Mouse (Mus musculus) limb, embryonic 14.5 days (tissue): Measurements from ENCODE around the gene Ccdc61. TPM values are rescaled to one million over a fixed set of nuclear protein-coding genes. Genes with fewer than 3 reads are reported as not detected.

ENCODE experiments used
- ATAC-seq: fragments of 200-750 bp; cut with Nextera tagmentation; 2 replicates; pipeline ENCODE4 v1.8.0; 2017; ENCODE audit warnings: low read depth, moderate number of reproducible peaks, moderate TSS enrichment; ENCODE audit not compliant: low FRiP score
- DNase-seq: peaks from one replicate; pipeline ENCODE4 v3.0.0-alpha.2; 2015; ENCODE audit warnings: low spot score
- H3K27ac ChIP-seq: fragments of 300-500 bp; sonication (generic); replicated peaks from 2 replicates; pipeline ENCODE4 v1.5.1; 2014; ENCODE audit warnings: low read depth, mild to moderate bottlenecking, low read length, moderate library complexity, mixed read lengths
- H3K27me3 ChIP-seq: fragments of 300-500 bp; sonication (generic); 2 replicates; pipeline ENCODE4 v1.6.1; 2014; ENCODE audit warnings: low read length, mixed read lengths; ENCODE audit not compliant: control insufficient read depth, insufficient read depth
- H3K36me3 ChIP-seq: fragments of 300-500 bp; sonication (generic); 2 replicates; pipeline ENCODE4 v1.6.1; 2014; ENCODE audit warnings: mild to moderate bottlenecking, low read length, moderate library complexity, mixed read lengths; ENCODE audit not compliant: control insufficient read depth, insufficient read depth
- H3K4me1 ChIP-seq: fragments of 300-500 bp; sonication (generic); 2 replicates; pipeline ENCODE4 v1.6.1; 2014; ENCODE audit warnings: antibody characterized with exemption, low read length, mixed read lengths; ENCODE audit not compliant: control insufficient read depth, insufficient read depth
- H3K4me2 ChIP-seq: fragments of 300-500 bp; sonication (generic); replicated peaks from 2 replicates; pipeline ENCODE4 v1.6.1; 2014; ENCODE audit warnings: low read depth, mild to moderate bottlenecking, low read length, moderate library complexity; ENCODE audit not compliant: severe bottlenecking
- H3K4me3 ChIP-seq: fragments of 300-500 bp; sonication (generic); replicated peaks from 2 replicates; pipeline ENCODE4 v1.5.1; 2014; ENCODE audit warnings: low read length
- H3K9ac ChIP-seq: fragments of 300-500 bp; sonication (generic); 2 replicates; pipeline ENCODE4 v1.6.1; 2014; ENCODE audit warnings: mild to moderate bottlenecking, low read depth, low read length, moderate library complexity; ENCODE audit not compliant: severe bottlenecking
- H3K9me3 ChIP-seq: fragments of 300-500 bp; sonication (generic); 2 replicates; pipeline ENCODE4 v1.6.1; 2016; ENCODE audit warnings: low read length; ENCODE audit not compliant: control insufficient read depth
- POLR2A ChIP-seq: fragments of 200-500 bp; IDR thresholded peaks from 2 replicates; pipeline ENCODE4 v1.8.0; 2012; ENCODE audit warnings: inconsistent platforms, mild to moderate bottlenecking, moderate library complexity, borderline replicate concordance; ENCODE audit not compliant: insufficient read depth, insufficient read length; ENCODE audit errors: extremely low read depth
- WGBS: fragments of 180-500 bp; shearing (Covaris S2); extraction: QIAGEN DNeasy Blood & Tissue Kit; methylation state at CpG from one replicate; pipeline ENCODE4 v1.1.7; 2014; 5-methylcytosine and 5-hydroxymethylcytosine counted together
- polyA plus RNA-seq, 2 experiments: library from polyadenylated mRNA; depleted of rRNA in 1 of 2; stranded (reverse) in 1 of 2; unstranded in 1 of 2; fragments of >200 nt; fragmentation: Nextera tagmentation in 1 of 2; extraction: Ambion mirVana in 1 of 2; gene quantifications; 2 replicates each; pipeline versions ENCODE4 v1.2.1 to v1.2.3; 2012 to 2014

The Ccdc61 gene
- polyA plus RNA-seq, 2 experiments: 23.9 to 46.7 TPM

DNA sequence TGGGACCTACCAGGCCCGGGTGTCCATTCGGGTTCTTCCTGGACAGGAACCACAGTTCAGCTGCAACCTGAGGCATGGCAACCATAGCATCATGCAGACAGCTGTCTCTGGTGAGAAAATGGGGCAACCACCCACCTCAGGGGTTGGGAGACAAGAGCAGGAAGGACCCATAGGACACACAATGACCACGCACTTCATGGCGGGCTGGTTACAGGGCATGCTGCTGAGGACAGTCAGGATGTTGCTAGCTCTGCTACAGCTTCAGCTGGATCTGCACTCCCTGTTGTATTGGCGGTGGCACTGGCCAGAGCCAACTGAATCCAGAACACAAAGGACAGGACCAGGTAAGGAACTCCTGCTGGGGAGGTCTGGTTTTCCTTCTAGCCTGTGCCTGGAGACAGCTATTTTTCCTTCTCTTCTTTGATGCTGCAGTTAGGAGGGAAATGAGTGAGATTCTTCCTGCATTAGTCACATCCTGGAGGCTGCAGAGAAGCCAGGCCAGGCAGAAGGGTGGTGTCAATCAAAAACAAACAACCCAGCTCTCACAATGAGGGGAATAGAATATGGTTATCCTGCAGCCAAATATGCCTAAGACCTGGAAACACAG lies 51.8 kb downstream of the Ccdc61 start:
- WGBS: 64% methylated on average over 5 of the region's 5 CpGs
- no peak overlapping the region for H3K9ac ChIP-seq
- no peak overlapping the region for H3K27ac ChIP-seq
- H3K27me3 ChIP-seq: no peaks in the 10 kb centered on the region
- no peaks in the 10 kb centered on the region for H3K9me3 ChIP-seq
- H3K36me3 ChIP-seq: no peaks in the 10 kb centered on the region
- DNase-seq (peak; percentile 3), ATAC-seq (no peak)
- no peak overlapping the region for H3K4me3 ChIP-seq
- H3K4me2 ChIP-seq: no peak overlapping the region
- H3K4me1 ChIP-seq: no peaks in the 10 kb centered on the region
- TF ChIP-seq POLR2A: no peak

DNA sequence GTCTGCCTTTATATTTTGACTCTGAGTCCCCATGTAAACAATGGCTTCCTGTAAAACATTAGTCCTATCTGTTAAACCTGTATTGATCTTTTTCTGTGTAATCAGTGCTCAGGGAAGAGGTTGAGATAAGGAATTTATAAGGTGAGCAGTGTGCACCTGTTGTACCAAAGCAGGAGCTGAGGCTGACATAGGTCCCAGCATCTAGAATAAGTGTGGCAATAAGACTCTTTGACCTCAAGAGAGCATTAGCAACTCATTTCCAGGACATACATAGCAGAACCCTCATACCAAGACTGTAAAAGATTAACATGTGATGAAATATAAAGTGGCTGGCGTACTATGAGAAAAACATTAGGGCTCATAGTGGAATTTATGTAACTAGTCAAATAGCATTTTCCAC lies 61.8 kb downstream of the Ccdc61 start:
- 78% methylated on average over 1 of the region's 1 CpGs for WGBS
- DNase-seq (no peak), ATAC-seq (no peak)
- Histone ChIP-seq H3K9me3 (no peaks in the 10 kb centered on the region), H3K4me2 (no peak overlapping the region), H3K36me3 (no peaks in the 10 kb centered on the region), H3K4me3 (no peak overlapping the region), H3K27ac (no peak overlapping the region), H3K27me3 (no peaks in the 10 kb centered on the region), H3K4me1 (no peaks in the 10 kb centered on the region), H3K9ac (no peak overlapping the region)
- no peak for TF ChIP-seq POLR2A

DNA sequence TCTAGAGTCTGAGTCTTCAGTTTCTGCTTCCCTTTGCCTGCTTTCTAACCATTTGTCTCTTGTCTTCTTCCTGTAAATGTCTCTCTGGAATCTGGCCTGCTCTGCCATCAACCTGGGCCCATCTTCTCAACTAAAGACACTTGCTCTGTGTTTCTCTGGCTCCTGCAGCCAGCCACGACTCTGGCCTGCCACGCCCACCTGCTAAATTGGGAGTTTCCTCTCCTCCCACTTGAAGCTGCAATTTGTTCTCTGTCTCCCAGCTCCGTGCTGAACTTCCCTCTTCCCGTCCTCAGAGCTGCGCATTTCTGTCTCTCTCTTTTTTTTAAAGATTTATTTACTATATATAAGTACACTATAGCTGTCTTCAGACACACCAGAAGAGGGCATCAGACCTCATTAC lies 65.4 kb downstream of the Ccdc61 start:
- Histone ChIP-seq H3K4me2 (no peak overlapping the region), H3K36me3 (no peaks in the 10 kb centered on the region), H3K27me3 (no peaks in the 10 kb centered on the region), H3K4me1 (no peaks in the 10 kb centered on the region), H3K9me3 (no peaks in the 10 kb centered on the region), H3K27ac (no peak overlapping the region), H3K4me3 (no peak overlapping the region), H3K9ac (no peak overlapping the region)
- ATAC-seq (no peak), DNase-seq (no peak)
- WGBS: 25% methylated on average over 5 of the region's 5 CpGs
- TF ChIP-seq POLR2A: no peak

DNA sequence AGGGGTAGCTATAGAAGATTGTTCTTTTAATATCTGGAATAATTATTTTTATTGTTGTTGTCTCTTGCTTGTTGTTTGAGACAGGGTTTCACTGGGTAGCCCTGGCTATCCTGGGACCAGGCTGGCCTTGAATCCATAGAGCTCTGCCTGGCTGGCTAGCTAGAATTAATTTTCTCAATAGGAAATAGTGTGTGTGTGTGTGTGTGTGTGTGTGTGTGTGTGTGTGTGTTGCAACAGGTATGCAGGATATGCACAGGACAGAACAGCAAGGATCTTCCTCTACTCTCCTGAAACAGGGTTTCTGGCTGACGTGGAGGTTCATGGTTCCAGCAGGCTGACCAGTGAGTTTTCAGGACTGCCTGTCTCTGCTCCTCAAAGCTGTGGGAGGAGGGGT lies 69.0 kb downstream of the Ccdc61 start:
- H3K4me1 ChIP-seq: no peaks in the 10 kb centered on the region
- H3K9ac ChIP-seq: peak overlapping the region; percentile 21; the same call in 1 of the 2 replicates
- no peak for ATAC-seq
- no peaks in the 10 kb centered on the region for H3K9me3 ChIP-seq
- WGBS: 44% methylated on average over 1 of the region's 1 CpGs
- peak overlapping the region; percentile 39 for H3K4me2 ChIP-seq
- no peaks in the 10 kb centered on the region for H3K27me3 ChIP-seq
- no peak overlapping the region for H3K27ac ChIP-seq
- no peak for TF ChIP-seq POLR2A
- no peaks in the 10 kb centered on the region for H3K36me3 ChIP-seq
- no peak for DNase-seq
- 0 out of 2 replicates have a peak overlapping the region, but pooled peaks have one; percentile 11 for H3K4me3 ChIP-seq

Other genes starting within 250 kb of the Ccdc61 start
- not detected in 2 replicates for gene Psg20, start 224.2 kb downstream of the Ccdc61 start, polyA plus RNA-seq (2012; rRNA removed)
- gene Psg20, start 224.2 kb downstream of the Ccdc61 start, polyA plus RNA-seq (2014; fragmentation: Nextera tagmentation; extraction: Ambion mirVana): not detected in 2 replicates
- 0.04 and 0.14 TPM in 2 replicates for gene Psg22, start 192.3 kb downstream of the Ccdc61 start, polyA plus RNA-seq (2012; rRNA removed)
- not detected in 2 replicates for gene Psg22, start 192.3 kb downstream of the Ccdc61 start, polyA plus RNA-seq (2014; fragmentation: Nextera tagmentation; extraction: Ambion mirVana)
- gene Psg19, start 111.9 kb downstream of the Ccdc61 start, polyA plus RNA-seq (2012; rRNA removed): 0.05 and 0.25 TPM in 2 replicates
- gene Psg19, start 111.9 kb downstream of the Ccdc61 start, polyA plus RNA-seq (2014; fragmentation: Nextera tagmentation; extraction: Ambion mirVana): not detected in 2 replicates
- 0.47 and 0.48 TPM in 2 replicates for gene Psg17, start 88.8 kb downstream of the Ccdc61 start, polyA plus RNA-seq (2012; rRNA removed)
- gene Psg17, start 88.8 kb downstream of the Ccdc61 start, polyA plus RNA-seq (2014; fragmentation: Nextera tagmentation; extraction: Ambion mirVana): not detected in 2 replicates
- 0.91 and 1.0 TPM in 2 replicates for gene Mill2, start 70.4 kb downstream of the Ccdc61 start, polyA plus RNA-seq (2012; rRNA removed)
- 0.21 TPM in 2 replicates for gene Mill2, start 70.4 kb downstream of the Ccdc61 start, polyA plus RNA-seq (2014; fragmentation: Nextera tagmentation; extraction: Ambion mirVana)
- gene Pglyrp1, start 39.1 kb downstream of the Ccdc61 start, polyA plus RNA-seq (2012; rRNA removed): 0.60 and 1.9 TPM in 2 replicates
- 1.3 and 1.9 TPM in 2 replicates for gene Pglyrp1, start 39.1 kb downstream of the Ccdc61 start, polyA plus RNA-seq (2014; fragmentation: Nextera tagmentation; extraction: Ambion mirVana)
- gene Nova2, start 15.5 kb upstream of the Ccdc61 start, polyA plus RNA-seq (2012; rRNA removed): 1.3 TPM in 2 replicates
- gene Nova2, start 15.5 kb upstream of the Ccdc61 start, polyA plus RNA-seq (2014; fragmentation: Nextera tagmentation; extraction: Ambion mirVana): 0.37 and 0.57 TPM in 2 replicates
- gene Nanos2, start 77.0 kb upstream of the Ccdc61 start, polyA plus RNA-seq (2012; rRNA removed): 0.06 TPM in 1 of 2 replicates, not detected in the other
- not detected in 2 replicates for gene Nanos2, start 77.0 kb upstream of the Ccdc61 start, polyA plus RNA-seq (2014; fragmentation: Nextera tagmentation; extraction: Ambion mirVana)
- gene Mypop, start 80.8 kb upstream of the Ccdc61 start, polyA plus RNA-seq (2012; rRNA removed): 13.6 and 19.3 TPM in 2 replicates
- gene Mypop, start 80.8 kb upstream of the Ccdc61 start, polyA plus RNA-seq (2014; fragmentation: Nextera tagmentation; extraction: Ambion mirVana): 5.3 and 5.7 TPM in 2 replicates
- 36.1 and 46.8 TPM in 2 replicates for gene Irf2bp1, start 93.6 kb upstream of the Ccdc61 start, polyA plus RNA-seq (2012; rRNA removed)
- 34.2 and 37.3 TPM in 2 replicates for gene Irf2bp1, start 93.6 kb upstream of the Ccdc61 start, polyA plus RNA-seq (2014; fragmentation: Nextera tagmentation; extraction: Ambion mirVana)
- 5.3 and 6.7 TPM in 2 replicates for gene Foxa3, start 113.1 kb upstream of the Ccdc61 start, polyA plus RNA-seq (2012; rRNA removed)
- gene Foxa3, start 113.1 kb upstream of the Ccdc61 start, polyA plus RNA-seq (2014; fragmentation: Nextera tagmentation; extraction: Ambion mirVana): 3.1 and 3.2 TPM in 2 replicates
- gene Sympk, start 114.0 kb upstream of the Ccdc61 start, polyA plus RNA-seq (2012; rRNA removed): 97.0 and 113 TPM in 2 replicates
- 23.0 and 27.5 TPM in 2 replicates for gene Sympk, start 114.0 kb upstream of the Ccdc61 start, polyA plus RNA-seq (2014; fragmentation: Nextera tagmentation; extraction: Ambion mirVana)
- gene Rsph6a, start 144.3 kb upstream of the Ccdc61 start, polyA plus RNA-seq (2012; rRNA removed): 0.04 and 0.12 TPM in 2 replicates
- gene Rsph6a, start 144.3 kb upstream of the Ccdc61 start, polyA plus RNA-seq (2014; fragmentation: Nextera tagmentation; extraction: Ambion mirVana): not detected in 2 replicates
- 126 and 167 TPM in 2 replicates for gene Dmwd, start 165.8 kb upstream of the Ccdc61 start, polyA plus RNA-seq (2012; rRNA removed)
- 21.8 and 26.5 TPM in 2 replicates for gene Dmwd, start 165.8 kb upstream of the Ccdc61 start, polyA plus RNA-seq (2014; fragmentation: Nextera tagmentation; extraction: Ambion mirVana)
- 143 and 177 TPM in 2 replicates for gene Dmpk, start 173.4 kb upstream of the Ccdc61 start, polyA plus RNA-seq (2012; rRNA removed)
- gene Dmpk, start 173.4 kb upstream of the Ccdc61 start, polyA plus RNA-seq (2014; fragmentation: Nextera tagmentation; extraction: Ambion mirVana): 33.1 and 37.1 TPM in 2 replicates
- 103 and 157 TPM in 2 replicates for gene Six5, start 184.2 kb upstream of the Ccdc61 start, polyA plus RNA-seq (2012; rRNA removed)
- gene Six5, start 184.2 kb upstream of the Ccdc61 start, polyA plus RNA-seq (2014; fragmentation: Nextera tagmentation; extraction: Ambion mirVana): 19.1 and 20.3 TPM in 2 replicates
- gene Gm4969, start 208.0 kb upstream of the Ccdc61 start, polyA plus RNA-seq (2012; rRNA removed): 7.0 and 7.7 TPM in 2 replicates
- 2.5 and 4.0 TPM in 2 replicates for gene Gm4969, start 208.0 kb upstream of the Ccdc61 start, polyA plus RNA-seq (2014; fragmentation: Nextera tagmentation; extraction: Ambion mirVana)
- gene Fbxo46, start 209.4 kb upstream of the Ccdc61 start, polyA plus RNA-seq (2012; rRNA removed): 10.6 and 14.6 TPM in 2 replicates
- gene Fbxo46, start 209.4 kb upstream of the Ccdc61 start, polyA plus RNA-seq (2014; fragmentation: Nextera tagmentation; extraction: Ambion mirVana): 9.9 and 11.2 TPM in 2 replicates
- gene Qpctl, start 238.9 kb upstream of the Ccdc61 start, polyA plus RNA-seq (2012; rRNA removed): 13.2 and 15.6 TPM in 2 replicates
- 11.1 and 12.1 TPM in 2 replicates for gene Qpctl, start 238.9 kb upstream of the Ccdc61 start, polyA plus RNA-seq (2014; fragmentation: Nextera tagmentation; extraction: Ambion mirVana)
- 71.9 and 151 TPM in 2 replicates for gene Snrpd2, start 239.3 kb upstream of the Ccdc61 start, polyA plus RNA-seq (2012; rRNA removed)
- gene Snrpd2, start 239.3 kb upstream of the Ccdc61 start, polyA plus RNA-seq (2014; fragmentation: Nextera tagmentation; extraction: Ambion mirVana): 130 and 143 TPM in 2 replicates